Comparison of ENCODE assay signal across 9 mouse cellular contexts in genomic region chr3:79440976-79441491, GRCm38 (mm10).
A peak's percentile ranks its signal among the peaks of the same experiment; 100 is the strongest.
DNase-seq lines count a peak whose midpoint lies in the region; ATAC-seq lines count a peak whose summit lies in the region.
"Had no signal": no experiment of that assay in that cellular context is flagged by ENCODE, and none has a peak within 500 bp of the region (broad histone marks: within the 10 kb centered on the region; RNA-seq: fewer than 3 reads in every experiment).

No protein-coding gene starts in this region.

- H3K27ac ChIP-seq in hindbrain, embryonic 16.5 days (ENCODE audit: low read depth, low read length): peak overlapping the region; percentile 59
- H3K27ac ChIP-seq: limb, embryonic 12.5 days had no signal

- peak; percentile 85 for ATAC-seq in hindbrain, embryonic 16.5 days
- ATAC-seq in megakaryocyte, adult 5-6 weeks (ENCODE audit: poor library complexity, severe bottlenecking): no peak

- peaks cover 6% of the 10 kb centered on the region for H3K4me1 ChIP-seq in hindbrain, embryonic 16.5 days (ENCODE audit: control insufficient read depth, insufficient read depth, low read depth, low read length)

- no peaks in the 10 kb centered on the region; the same call in 1 of the 2 replicates for H3K9me3 ChIP-seq in hindbrain, embryonic 16.5 days (ENCODE audit: control insufficient read depth, low read length)

- intact Hi-C loops in left cerebral cortex, postnatal 36 days (cut with DNase I): no loop called here

- H3K4me2 ChIP-seq in hindbrain, embryonic 16.5 days (ENCODE audit: low read length): peak overlapping the region; percentile 9
- H3K4me2 ChIP-seq: limb, embryonic 12.5 days had no signal

- H3K4me3 ChIP-seq in hindbrain, embryonic 16.5 days (ENCODE audit: low read length): no peak overlapping the region
- H3K4me3 ChIP-seq: erythroblast, embryonic 14.5 days; limb, embryonic 12.5 days had no signal

- DNase-seq in ovary, postnatal 14 days (ENCODE audit: low spot score): peak; percentile 4
- DNase-seq in ovary, postnatal 10 days (ENCODE audit: low spot score): no peak
- DNase-seq in left cerebral cortex, postnatal 36 days (ENCODE audit: low spot score in 2 of 2): peak; percentile 43 to 52
- no peak for DNase-seq in B cell, adult 2 months
- DNase-seq in spleen, postnatal 10 days (ENCODE audit: low spot score in 2 of 2): no peak

- peak overlapping the region; percentile 27; the same call in 1 of the 2 replicates for H3K9ac ChIP-seq in hindbrain, embryonic 16.5 days (ENCODE audit: low read depth, low read length)
- H3K9ac ChIP-seq: limb, embryonic 12.5 days had no signal

- H3K36me3 ChIP-seq in hindbrain, embryonic 16.5 days (ENCODE audit: control insufficient read depth, insufficient read depth, low read length): no peaks in the 10 kb centered on the region
- H3K36me3 ChIP-seq: limb, embryonic 12.5 days had no signal

- H3K27me3 ChIP-seq in hindbrain, embryonic 16.5 days (replicated peaks; ENCODE audit: control insufficient read depth, insufficient read depth, low read length): no peaks in the 10 kb centered on the region
- H3K27me3 ChIP-seq: limb, embryonic 12.5 days had no signal

- 39% methylated on average over 12 of the region's 12 CpGs for WGBS in hindbrain, embryonic 16.5 days

Comparison
In these comparisons a context has a peak if more than half of its experiments do, and no peak if none do; other contexts are left out.
1. DNase-seq: peak in ovary, postnatal 14 days (single experiment) and left cerebral cortex, postnatal 36 days (2 of 2); none in ovary, postnatal 10 days (single experiment), B cell, adult 2 months (0 of 2) and spleen, postnatal 10 days (0 of 2).